Mouse (Mus musculus) heart, adult 2 months (tissue): ENCODE measurements around the gene Dvl2. TPM values are rescaled to one million over a fixed set of nuclear protein-coding genes. Genes with fewer than 3 reads are reported as not detected.

Experiments
- DNase-seq, 2 experiments: peaks; one replicate each; pipeline ENCODE4 v3.0.0; 2021
- H3K27ac ChIP-seq: fragments of 200-600 bp; 2 replicates; pipeline ENCODE4 v1.8.1; 2022
- H3K27me3 ChIP-seq: fragments of 200-500 bp; 2 replicates; pipeline ENCODE4 v1.6.1; 2012; ENCODE audit warnings: mild to moderate bottlenecking, low read length, inconsistent platforms, mixed read lengths; ENCODE audit not compliant: control insufficient read depth, insufficient read depth
- H3K36me3 ChIP-seq: fragments of 200-500 bp; 2 replicates; pipeline ENCODE4 v1.6.1; 2012; ENCODE audit warnings: low read length, inconsistent platforms; ENCODE audit not compliant: control insufficient read depth, insufficient read depth
- H3K4me1 ChIP-seq: fragments of 200-500 bp; 2 replicates; pipeline ENCODE4 v1.6.1; 2011; ENCODE audit warnings: low read length; ENCODE audit not compliant: control insufficient read depth, insufficient read depth
- H3K4me3 ChIP-seq: fragments of 200-600 bp; 2 replicates; pipeline ENCODE4 v1.8.1; 2022
- H3K79me2 ChIP-seq: fragments of 200-500 bp; replicated peaks from 2 replicates; pipeline ENCODE4 v1.6.1; 2012; ENCODE audit warnings: mild to moderate bottlenecking, inconsistent platforms, low read length, moderate library complexity, mixed read lengths; ENCODE audit not compliant: control insufficient read depth, insufficient read depth
- H3K9ac ChIP-seq: fragments of 200-500 bp; 2 replicates; pipeline ENCODE4 v1.6.1; 2012; ENCODE audit warnings: low read depth, mild to moderate bottlenecking, control low read depth, inconsistent platforms, low read length, mixed read lengths
- CTCF ChIP-seq: fragments of 200-600 bp; IDR thresholded peaks from 2 replicates; pipeline ENCODE4 v1.8.1; 2022; ENCODE audit warnings: antibody characterized with exemption, mild to moderate bottlenecking, moderate library complexity
- EP300 ChIP-seq: fragments of 200-500 bp; IDR thresholded peaks from 2 replicates; pipeline ENCODE4 v1.6.1; 2011; ENCODE audit warnings: low read depth, low read length, control low read depth; ENCODE audit not compliant: insufficient read depth
- POLR2A ChIP-seq: fragments of 200-500 bp; IDR thresholded peaks from 2 replicates; pipeline ENCODE4 v1.6.1; 2011; ENCODE audit warnings: mild to moderate bottlenecking, low read depth, low read length, control low read depth; ENCODE audit not compliant: insufficient read depth
- WGBS: fragments of 180-500 bp; shearing (Covaris S2); methylation state at CpG from one replicate; pipeline ENCODE4 v1.1.7; 2018; 5-methylcytosine and 5-hydroxymethylcytosine counted together
- intact Hi-C: fragments of 180-260 bp; cut with DNase I; formaldehyde crosslinking; loops from one replicate; pipeline ENCODE4 v1.15.1; 2025
- polyA plus RNA-seq: library from polyadenylated mRNA; depleted of rRNA; stranded (reverse); fragments of >200 nt; gene quantifications from 2 replicates; pipeline ENCODE4 v1.2.3, GENCODE M21; 2012
- total RNA-seq, 2 experiments: library from RNA; stranded (reverse); gene quantifications; 2 replicates each; pipeline ENCODE4 v1.2.3; 2021

Gene Dvl2
- total and polyA plus RNA-seq, 3 experiments: 4.1 to 7.4 (median 4.9) TPM

- no peaks in the 10 kb centered on the region for H3K27me3 ChIP-seq
- H3K4me1 ChIP-seq: peaks cover 5% of the 10 kb centered on the region
- TF ChIP-seq POLR2A: no peak
- TF ChIP-seq CTCF: no peak
- 0 out of 2 replicates have a peak, but pooled peaks have one; percentile 19 for TF ChIP-seq EP300
- H3K79me2 ChIP-seq: 0 out of 2 replicates have a peak, but pooled peaks cover 1% of the 10 kb centered on the region
- DNase-seq: peak in 1 of 2 experiments; percentile 52
- peak overlapping the region; percentile 50 for H3K9ac ChIP-seq
- 44% methylated on average over 4 of the region's 4 CpGs for WGBS
- peak overlapping the region; percentile 90 for H3K27ac ChIP-seq
- intact Hi-C loops: no loop called here
- H3K4me3 ChIP-seq: no peak overlapping the region
- H3K36me3 ChIP-seq: peaks cover 3% of the 10 kb centered on the region
Measured at GRCm38 (mm10) chr11:69983377-69983776, 17.0 kb upstream of the Dvl2 start.

GRCm38 (mm10) chr11:69984431-69984830, 16.0 kb upstream of the Dvl2 start:
- WGBS: 88% methylated on average over 8 of the region's 8 CpGs
- no peak for DNase-seq
- peak overlapping the region; percentile 90 for H3K27ac ChIP-seq
- no peak overlapping the region for H3K9ac ChIP-seq
- 0 out of 2 replicates have a peak, but pooled peaks cover 1% of the 10 kb centered on the region for H3K79me2 ChIP-seq
- intact Hi-C loops: no loop called here
- peaks cover 5% of the 10 kb centered on the region for H3K4me1 ChIP-seq
- H3K4me3 ChIP-seq: no peak overlapping the region
- H3K27me3 ChIP-seq: no peaks in the 10 kb centered on the region
- peaks cover 7% of the 10 kb centered on the region for H3K36me3 ChIP-seq
- TF ChIP-seq POLR2A: no peak
- TF ChIP-seq CTCF: no peak
- TF ChIP-seq EP300: no peak

GRCm38 (mm10) chr11:69989949-69990348, 10.4 kb upstream of the Dvl2 start:
- no peak for DNase-seq
- TF ChIP-seq CTCF (no peak), POLR2A (no peak), EP300 (no peak)
- peak overlapping the region; percentile 87 for H3K27ac ChIP-seq
- H3K4me3 ChIP-seq: no peak overlapping the region
- intact Hi-C loops: loop anchor here (5.0 to 10.0 kb wide), 2 partner anchors 68 to 575 kb away; partner anchors contain the start of genes Eif5a and Kdm6b
- H3K79me2 ChIP-seq: no peaks in the 10 kb centered on the region; the same call in none of the 2 replicates
- WGBS: 78% methylated on average over 8 of the region's 8 CpGs
- peaks cover 5% of the 10 kb centered on the region for H3K4me1 ChIP-seq
- no peaks in the 10 kb centered on the region for H3K27me3 ChIP-seq
- peaks cover 23% of the 10 kb centered on the region for H3K36me3 ChIP-seq
- no peak overlapping the region for H3K9ac ChIP-seq

DNA sequence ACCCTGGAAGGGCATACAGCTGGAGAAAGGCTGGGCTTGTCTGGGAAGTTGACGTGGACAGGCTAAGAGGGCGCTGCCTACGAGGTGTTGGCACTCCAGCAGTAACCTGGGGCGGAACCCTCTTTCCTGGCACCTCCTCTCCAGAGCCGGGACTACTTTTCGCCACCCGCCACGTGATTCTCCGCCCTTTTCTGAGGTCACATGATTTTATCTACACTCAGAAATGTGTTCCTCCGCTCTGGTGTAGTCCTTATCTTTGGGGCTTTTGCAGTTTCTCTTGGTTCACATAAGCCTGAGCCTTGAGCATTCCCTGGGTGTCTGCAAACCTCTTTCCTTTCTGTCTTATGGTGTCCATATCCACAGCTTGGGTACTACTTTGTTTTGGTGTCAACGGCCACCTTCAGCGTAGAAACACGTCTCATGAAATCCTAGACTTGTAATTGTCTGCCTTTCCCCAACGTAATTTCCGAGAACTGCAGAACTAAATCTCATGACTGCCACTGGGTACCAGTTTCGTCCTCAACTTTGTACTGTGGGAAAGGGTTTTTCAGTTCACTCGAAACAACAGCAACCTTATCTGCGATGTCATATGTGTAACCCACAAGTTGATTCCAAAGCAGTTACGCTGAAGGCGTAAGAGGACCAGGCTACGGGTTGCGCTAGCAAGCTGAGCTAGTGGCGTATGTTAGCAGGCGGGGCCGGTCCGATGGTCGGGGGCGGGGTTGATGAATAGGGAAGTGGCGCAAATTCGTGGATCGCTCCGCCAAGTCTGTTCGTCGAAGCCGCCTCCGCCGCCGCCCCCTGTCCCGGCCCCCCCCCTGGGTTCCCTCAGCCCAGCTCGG, 9.3 kb upstream of the Dvl2 start, which contains the start of gene Gabarap:
Gene Gabarap (plus strand): TSS at position 294 of the 842 bp plus-strand sequence.
- H3K36me3 ChIP-seq: peaks cover 25% of the 10 kb centered on the region
- intact Hi-C loops: loop anchor here (5.0 to 10.0 kb wide), 2 partner anchors 69 to 576 kb away; partner anchors contain the start of genes Eif5a and Kdm6b

DNA sequence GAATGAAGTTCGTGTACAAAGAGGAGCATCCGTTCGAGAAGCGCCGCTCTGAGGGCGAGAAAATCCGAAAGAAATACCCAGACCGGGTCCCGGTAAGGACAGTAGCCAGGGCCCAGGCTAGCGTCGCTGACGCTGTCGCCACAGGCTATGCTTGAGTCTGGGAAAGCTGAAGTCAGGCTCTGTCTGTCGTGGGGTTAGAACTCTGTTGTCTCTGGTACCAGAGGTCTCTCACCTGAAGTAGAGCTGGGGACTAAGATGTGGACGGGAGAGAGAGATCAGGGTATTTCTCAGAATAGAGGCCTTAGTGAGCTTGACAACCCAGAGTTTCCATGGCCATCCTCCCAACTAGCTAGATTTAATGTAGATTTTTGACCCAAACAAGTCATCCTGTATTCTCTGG, 8.7 kb upstream of the Dvl2 start:
- no peaks in the 10 kb centered on the region for H3K27me3 ChIP-seq
- peaks cover 25% of the 10 kb centered on the region for H3K36me3 ChIP-seq
- peak overlapping the region; percentile 87 for H3K27ac ChIP-seq
- TF ChIP-seq CTCF: no peak
- no peak for TF ChIP-seq POLR2A
- no peak; the same call in 1 of the 2 replicates for TF ChIP-seq EP300
- H3K4me1 ChIP-seq: peaks cover 5% of the 10 kb centered on the region
- WGBS: under 1% methylated on average over 15 of the region's 15 CpGs
- H3K4me3 ChIP-seq: peak overlapping the region; percentile 87
- H3K79me2 ChIP-seq: peaks cover 1% of the 10 kb centered on the region
- intact Hi-C loops: loop anchor here (5.0 to 10.0 kb wide), 2 partner anchors 69 to 577 kb away; partner anchors contain the start of genes Eif5a and Kdm6b
- DNase-seq: no peak
- H3K9ac ChIP-seq: peak overlapping the region; percentile 83

More for the DNA sequence above, 9.3 kb upstream of the Dvl2 start, which contains the start of gene Gabarap:
- Histone ChIP-seq H3K9ac (peak within 1 kb of the TSS; percentile 83), H3K27me3 (no peaks in the 10 kb centered on the region), H3K79me2 (peaks cover 1% of the 10 kb centered on the region), H3K4me1 (peaks cover 5% of the 10 kb centered on the region), H3K27ac (peak within 1 kb of the TSS; percentile 87), H3K4me3 (peak within 1 kb of the TSS; percentile 87)
- peak; percentile 95 to 96 for DNase-seq
- under 1% methylated on average over 40 of the region's 40 CpGs for WGBS
- TF ChIP-seq EP300 (peak; percentile 98), CTCF (no peak), POLR2A (peak; percentile 95)
